In the genomic region with DNA sequence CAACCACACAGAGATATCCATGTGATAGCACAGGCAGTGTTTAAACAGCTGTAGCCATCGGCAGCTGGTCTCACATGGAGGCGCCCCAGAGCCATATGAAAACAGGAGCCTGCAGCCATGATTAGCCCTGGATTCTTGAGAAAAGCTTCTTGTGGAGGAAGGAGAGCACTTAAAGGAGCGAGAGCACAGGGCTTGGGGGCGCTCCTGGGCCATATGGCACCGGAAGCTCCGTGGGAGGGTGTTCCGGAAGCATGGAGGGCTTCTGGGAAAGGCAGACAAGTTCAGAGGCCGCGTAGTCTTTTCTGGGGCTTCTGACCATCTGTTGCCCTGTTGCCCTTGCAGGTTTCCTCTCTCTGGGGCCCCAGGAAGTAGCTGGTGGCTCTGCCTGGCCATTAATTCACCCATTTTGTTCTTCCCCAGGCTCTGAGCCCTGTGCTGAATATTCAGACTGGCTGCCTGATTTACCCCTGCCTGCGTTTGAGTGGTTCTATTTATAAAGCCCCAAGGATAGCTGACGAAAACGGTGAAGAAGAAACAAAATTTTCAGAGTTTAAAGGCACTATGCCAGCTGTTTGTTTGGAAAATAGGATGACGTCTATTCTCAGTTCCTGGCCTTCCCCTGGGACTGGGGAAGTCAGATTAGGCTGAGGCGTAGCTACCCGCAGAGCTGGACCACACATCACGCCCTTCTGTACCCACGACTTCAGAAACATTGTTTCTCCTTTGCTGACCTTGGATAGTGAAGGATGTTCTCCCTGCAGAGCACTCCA, we compare ENCODE assay signal across 9 mouse cellular contexts. TPM values are rescaled to one million over a fixed set of nuclear protein-coding genes. Genes with fewer than 3 reads are reported as not detected.
A peak's percentile ranks its signal among the peaks of the same experiment; 100 is the strongest.
DNase-seq lines count a peak whose midpoint lies in the region; ATAC-seq and TF ChIP-seq lines count a peak whose summit lies in the region.
"Had no signal": no experiment of that assay in that cellular context is flagged by ENCODE, and none has a peak within 500 bp of the region (broad histone marks: within the 10 kb centered on the region; RNA-seq: fewer than 3 reads in every experiment).

No protein-coding gene starts in this region.

- peak; percentile 77 for ATAC-seq in granulocyte monocyte progenitor cell, adult 5-6 weeks (replicated peaks; ENCODE audit: poor library complexity, severe bottlenecking)
- ATAC-seq in intestine, postnatal 0 days = no peak
- peak; percentile 54 for ATAC-seq in lung, embryonic 16.5 days (ENCODE audit: low read depth)
- no peak for ATAC-seq in forebrain, embryonic 16.5 days

- H3K27ac ChIP-seq in thymus, adult 2 months (ENCODE audit: control insufficient read depth, insufficient read depth, low read length) = peak overlapping the region; percentile 7; the same call in 1 of the 2 replicates
- H3K27ac ChIP-seq in intestine, postnatal 0 days (ENCODE audit: low read depth, low read length) = peak overlapping the region; percentile 43; the same call in 1 of the 2 replicates
- H3K27ac ChIP-seq in lung, embryonic 16.5 days (ENCODE audit: low read length) = peak overlapping the region; percentile 62
- no peak overlapping the region for H3K27ac ChIP-seq in forebrain, embryonic 16.5 days (ENCODE audit: low read length)
- H3K27ac ChIP-seq: neural tube, embryonic 13.5 days had no signal

- TF ChIP-seq CTCF in thymus, adult 2 months (IDR thresholded peaks at IDR 0.05; ENCODE audit: borderline replicate concordance, control insufficient read depth, extremely low read depth, insufficient read depth, low read length, poor library complexity) = no peak
- peak; percentile 67 for TF ChIP-seq CTCF in intestine, postnatal 0 days (IDR thresholded peaks at IDR 0.05; ENCODE audit: low read depth)

- 0 out of 2 replicates have a peak overlapping the region, but pooled peaks have one; percentile 11 for H3K4me3 ChIP-seq in thymus, adult 2 months (ENCODE audit: control insufficient read depth, insufficient read depth, low read length)
- no peak overlapping the region for H3K4me3 ChIP-seq in intestine, postnatal 0 days (ENCODE audit: low read depth, low read length)
- no peak overlapping the region for H3K4me3 ChIP-seq in lung, embryonic 16.5 days (ENCODE audit: low read length)
- H3K4me3 ChIP-seq in forebrain, embryonic 16.5 days (replicated peaks; ENCODE audit: low read length) = no peak overlapping the region
- H3K4me3 ChIP-seq: neural tube, embryonic 13.5 days had no signal

- DNase-seq in thymus, adult 2 months = peak; percentile 34
- no peak for DNase-seq in thymus, adult 18-20 months
- peak; percentile 64 for DNase-seq in thymus, postnatal 4 days
- DNase-seq in MN1 (ENCODE audit: low spot score) = no peak

- no peaks in the 10 kb centered on the region for H3K9me3 ChIP-seq in intestine, postnatal 0 days (ENCODE audit: control insufficient read depth)
- no peaks in the 10 kb centered on the region for H3K9me3 ChIP-seq in lung, embryonic 16.5 days (ENCODE audit: control insufficient read depth, low read length)
- no peaks in the 10 kb centered on the region for H3K9me3 ChIP-seq in forebrain, embryonic 16.5 days (ENCODE audit: control insufficient read depth, low read length)
- H3K9me3 ChIP-seq: neural tube, embryonic 13.5 days had no signal

- H3K4me1 ChIP-seq in thymus, adult 2 months (replicated peaks; ENCODE audit: control insufficient read depth, insufficient read depth, low read length) = peaks cover 10% of the 10 kb centered on the region
- no peaks in the 10 kb centered on the region for H3K4me1 ChIP-seq in intestine, postnatal 0 days (replicated peaks; ENCODE audit: control insufficient read depth, insufficient read depth, low read length)
- peaks cover 3% of the 10 kb centered on the region; the same call in 1 of the 2 replicates for H3K4me1 ChIP-seq in lung, embryonic 16.5 days (replicated peaks; ENCODE audit: control insufficient read depth, insufficient read depth, low read length)
- no peaks in the 10 kb centered on the region for H3K4me1 ChIP-seq in forebrain, embryonic 16.5 days (replicated peaks; ENCODE audit: control insufficient read depth, insufficient read depth, low read length)

- 29% methylated on average over 17 of the region's 17 CpGs for WGBS in thymus, adult 2 months
- WGBS in intestine, postnatal 0 days = 53% methylated on average over 17 of the region's 17 CpGs
- WGBS in lung, embryonic 16.5 days = 42% methylated on average over 17 of the region's 17 CpGs
- 73% methylated on average over 17 of the region's 17 CpGs for WGBS in forebrain, embryonic 16.5 days

- H3K27me3 ChIP-seq in thymus, adult 2 months (ENCODE audit: control insufficient read depth, insufficient read depth, low read length) = no peaks in the 10 kb centered on the region
- no peaks in the 10 kb centered on the region for H3K27me3 ChIP-seq in intestine, postnatal 0 days (replicated peaks; ENCODE audit: control insufficient read depth, insufficient read depth, low read length)
- no peaks in the 10 kb centered on the region for H3K27me3 ChIP-seq in lung, embryonic 16.5 days (ENCODE audit: control insufficient read depth, insufficient read depth, low read depth, low read length)
- no peaks in the 10 kb centered on the region for H3K27me3 ChIP-seq in forebrain, embryonic 16.5 days (replicated peaks; ENCODE audit: control insufficient read depth, insufficient read depth, low read length)
- H3K27me3 ChIP-seq: neural tube, embryonic 13.5 days had no signal

- no peaks in the 10 kb centered on the region for H3K36me3 ChIP-seq in thymus, adult 2 months (ENCODE audit: control insufficient read depth, insufficient read depth, low read length)
- H3K36me3 ChIP-seq in intestine, postnatal 0 days (ENCODE audit: control insufficient read depth, insufficient read depth) = no peaks in the 10 kb centered on the region
- H3K36me3 ChIP-seq in lung, embryonic 16.5 days (ENCODE audit: control insufficient read depth, insufficient read depth, low read length) = no peaks in the 10 kb centered on the region
- no peaks in the 10 kb centered on the region for H3K36me3 ChIP-seq in forebrain, embryonic 16.5 days (ENCODE audit: control insufficient read depth, insufficient read depth)
- H3K36me3 ChIP-seq: neural tube, embryonic 13.5 days had no signal

- no peak for TF ChIP-seq POLR2A in thymus, adult 2 months (IDR thresholded peaks at IDR 0.05; ENCODE audit: control insufficient read depth, extremely low read depth, insufficient read depth, low read length, poor library complexity)

- H3K9ac ChIP-seq in intestine, postnatal 0 days (ENCODE audit: low read depth, low read length) = no peak overlapping the region; the same call in 1 of the 2 replicates
- H3K9ac ChIP-seq in lung, embryonic 16.5 days (ENCODE audit: low read length) = no peak overlapping the region; the same call in 1 of the 2 replicates
- H3K9ac ChIP-seq in forebrain, embryonic 16.5 days (replicated peaks; ENCODE audit: low read depth, low read length) = no peak overlapping the region
- H3K9ac ChIP-seq: neural tube, embryonic 13.5 days had no signal

- no peak overlapping the region for H3K4me2 ChIP-seq in intestine, postnatal 0 days (replicated peaks; ENCODE audit: low read depth)
- 0 out of 2 replicates have a peak overlapping the region, but pooled peaks have one; percentile 4 for H3K4me2 ChIP-seq in lung, embryonic 16.5 days (ENCODE audit: low read depth, low read length)
- no peak overlapping the region for H3K4me2 ChIP-seq in forebrain, embryonic 16.5 days (ENCODE audit: low read length)
- H3K4me2 ChIP-seq: neural tube, embryonic 13.5 days had no signal

RNA-seq across cellular contexts. Expression of a gene that starts 45.8 kb away (rescaled TPM):
- 31.0 and 35.3 TPM in 2 replicates for polyA plus RNA-seq in thymus, adult 2 months (2012; rRNA removed)
- total RNA-seq in granulocyte monocyte progenitor cell, adult 5-6 weeks (2014; fragmentation: Nextera tagmentation) = 141 and 166 TPM in 2 replicates
- 200 and 225 TPM in 2 replicates for total RNA-seq in granulocyte monocyte progenitor cell, adult 5-6 weeks (2017)
- 84.4 and 85.6 TPM in 2 replicates for polyA plus RNA-seq in intestine, postnatal 0 days (2015; fragmentation: Nextera tagmentation; extraction: Ambion mirVana)
- 189 and 199 TPM in 2 replicates for polyA plus RNA-seq in lung, embryonic 16.5 days (2015; fragmentation: Nextera tagmentation; extraction: Ambion mirVana)
- 200 and 212 TPM in 2 replicates for polyA plus RNA-seq in forebrain, embryonic 16.5 days (2015; fragmentation: Nextera tagmentation; extraction: Ambion mirVana)

RNA-seq across cellular contexts. Expression of a gene that starts 46.2 kb away (rescaled TPM):
- 30.1 and 31.0 TPM in 2 replicates for polyA plus RNA-seq in thymus, adult 2 months (2012; rRNA removed)
- 17.1 and 19.5 TPM in 2 replicates for total RNA-seq in granulocyte monocyte progenitor cell, adult 5-6 weeks (2014; fragmentation: Nextera tagmentation)
- total RNA-seq in granulocyte monocyte progenitor cell, adult 5-6 weeks (2017) = 9.6 and 10.9 TPM in 2 replicates
- polyA plus RNA-seq in intestine, postnatal 0 days (2015; fragmentation: Nextera tagmentation; extraction: Ambion mirVana) = 19.8 and 21.0 TPM in 2 replicates
- polyA plus RNA-seq in lung, embryonic 16.5 days (2015; fragmentation: Nextera tagmentation; extraction: Ambion mirVana) = 32.8 and 36.0 TPM in 2 replicates
- 52.6 and 56.7 TPM in 2 replicates for polyA plus RNA-seq in forebrain, embryonic 16.5 days (2015; fragmentation: Nextera tagmentation; extraction: Ambion mirVana)

Comparison
In these comparisons a context has a peak if more than half of its experiments do, and no peak if none do; other contexts are left out.
1. DNase-seq: peak in thymus, adult 2 months (single experiment) and thymus, postnatal 4 days (single experiment); none in thymus, adult 18-20 months (0 of 2) and MN1 (single experiment).
2. ATAC-seq: peak in granulocyte monocyte progenitor cell, adult 5-6 weeks (single experiment) and lung, embryonic 16.5 days (single experiment); none in intestine, postnatal 0 days (single experiment) and forebrain, embryonic 16.5 days (single experiment).